In genomic region chr17:73142445-73142844, GRCm38 (mm10) we compare ENCODE assay signal across 11 mouse cellular contexts. TPM values are rescaled to one million over a fixed set of nuclear protein-coding genes. Genes with fewer than 3 reads are reported as not detected.
A peak's percentile ranks its signal among the peaks of the same experiment; 100 is the strongest.
DNase-seq lines count a peak whose midpoint lies in the region; ATAC-seq lines count a peak whose summit lies in the region.
"Had no signal": no experiment of that assay in that cellular context is flagged by ENCODE, and none has a peak within 500 bp of the region (broad histone marks: within the 10 kb centered on the region; RNA-seq: fewer than 3 reads in every experiment).

No protein-coding gene starts in this region.

- H3K4me2 ChIP-seq in liver, embryonic 16.5 days (ENCODE audit: low read depth, low read length), result no peak overlapping the region
- H3K4me2 ChIP-seq in forebrain, embryonic 13.5 days, result no peak overlapping the region
- H3K4me2 ChIP-seq: neural tube, embryonic 13.5 days had no signal

- intact Hi-C loops in left cerebral cortex, postnatal 4 days (cut with DNase I), result no loop called here

- H3K36me3 ChIP-seq in liver, embryonic 16.5 days (ENCODE audit: control insufficient read depth, insufficient read depth), result no peaks in the 10 kb centered on the region
- H3K36me3 ChIP-seq in forebrain, embryonic 13.5 days (ENCODE audit: poor library complexity, severe bottlenecking), result no peaks in the 10 kb centered on the region
- H3K36me3 ChIP-seq: neural tube, embryonic 13.5 days had no signal

- peak; percentile 38 for ATAC-seq in CD4-positive, CD25-positive, alpha-beta regulatory T cell, adult 4 months
- ATAC-seq in liver, embryonic 16.5 days (ENCODE audit: low read depth), result peak; percentile 83
- no peak for ATAC-seq in forebrain, embryonic 13.5 days

- no peak overlapping the region for H3K4me3 ChIP-seq in liver, embryonic 16.5 days (ENCODE audit: low read depth, low read length)
- H3K4me3 ChIP-seq in forebrain, embryonic 13.5 days, result no peak overlapping the region
- H3K4me3 ChIP-seq: neural tube, embryonic 13.5 days had no signal

- no peak overlapping the region for H3K9ac ChIP-seq in liver, embryonic 16.5 days (ENCODE audit: low read depth, low read length)
- no peak overlapping the region for H3K9ac ChIP-seq in forebrain, embryonic 13.5 days
- H3K9ac ChIP-seq: neural tube, embryonic 13.5 days had no signal

- WGBS in liver, embryonic 16.5 days (ENCODE audit: insufficient replicate concordance), result 5% methylated on average over 2 of the region's 2 CpGs
- 98% methylated on average over 2 of the region's 2 CpGs for WGBS in forebrain, embryonic 13.5 days

- no peaks in the 10 kb centered on the region for H3K27me3 ChIP-seq in liver, embryonic 16.5 days (ENCODE audit: control insufficient read depth, insufficient read depth, low read depth, low read length)
- H3K27me3 ChIP-seq in forebrain, embryonic 13.5 days, result no peaks in the 10 kb centered on the region
- H3K27me3 ChIP-seq: neural tube, embryonic 13.5 days had no signal

- no peaks in the 10 kb centered on the region for H3K9me3 ChIP-seq in liver, embryonic 16.5 days (replicated peaks; ENCODE audit: control insufficient read depth, low read length)
- no peaks in the 10 kb centered on the region for H3K9me3 ChIP-seq in forebrain, embryonic 13.5 days (replicated peaks)
- H3K9me3 ChIP-seq: neural tube, embryonic 13.5 days had no signal

- DNase-seq in 416B (ENCODE audit: low read depth), result peak; percentile 98
- peak; percentile 75 for DNase-seq in induced T-regulatory cell, adult 2 months (ENCODE audit: low read depth)
- DNase-seq in left cerebral cortex, postnatal 4 days, result no peak
- no peak for DNase-seq in lung, postnatal 25 days (ENCODE audit: low spot score)
- DNase-seq: cerebellum, postnatal 25 days; kidney, postnatal 25 days; thymus, adult 2 months had no signal

- peaks cover 4% of the 10 kb centered on the region; the same call in 1 of the 2 replicates for H3K4me1 ChIP-seq in liver, embryonic 16.5 days (ENCODE audit: control insufficient read depth, low read depth, low read length)
- H3K4me1 ChIP-seq in forebrain, embryonic 13.5 days, result no peaks in the 10 kb centered on the region
- H3K4me1 ChIP-seq: neural tube, embryonic 13.5 days had no signal

- H3K27ac ChIP-seq in liver, embryonic 16.5 days (ENCODE audit: low read length), result no peak overlapping the region
- no peak overlapping the region for H3K27ac ChIP-seq in forebrain, embryonic 13.5 days
- H3K27ac ChIP-seq: neural tube, embryonic 13.5 days had no signal

RNA-seq across cellular contexts. Expression of gene Lclat1, which starts 34.7 kb away (rescaled TPM):
- polyA plus RNA-seq in CD4-positive, CD25-positive, alpha-beta regulatory T cell, adult 4 months (2017; shearing (Covaris generic)), result 10 to 100 TPM; 83.5 to 84.1 TPM
- 2.9 and 3.4 TPM in 2 replicates for polyA plus RNA-seq in liver, embryonic 16.5 days (2015; fragmentation: Nextera tagmentation; extraction: Ambion mirVana)
- 10 to 100 TPM; 28.8 to 33.3 TPM for total RNA-seq in left cerebral cortex, postnatal 4 days (2021)
- polyA plus RNA-seq in forebrain, embryonic 13.5 days (2015; fragmentation: Nextera tagmentation; extraction: Ambion mirVana), result 5.6 and 7.5 TPM in 2 replicates

Comparison
In these comparisons a context has a peak if more than half of its experiments do, and no peak if none do; other contexts are left out.
1. DNase-seq: peak in 416B (single experiment) and induced T-regulatory cell, adult 2 months (single experiment); none in left cerebral cortex, postnatal 4 days (single experiment) and lung, postnatal 25 days (single experiment).